Mouse (Mus musculus): ENCODE data around the gene Extl1. TPM values are rescaled to one million over a fixed set of nuclear protein-coding genes. Genes with fewer than 3 reads are reported as not detected.

Extl1 gene
- polyA plus RNA-seq, 1 experiment = 13.0 TPM

GRCm38 (mm10) chr4:134365280-134365679, 18.4 kb downstream of the Extl1 start:
- no peak overlapping the region for H3K27ac ChIP-seq (ENCODE audit: insufficient read depth, low read length)
- H3K27me3 ChIP-seq (ENCODE audit: control insufficient read depth, insufficient read depth, low read length) = no peaks in the 10 kb centered on the region
- no peak overlapping the region for H3K4me3 ChIP-seq (replicated peaks; ENCODE audit: insufficient read depth, low read depth, low read length)
- TF ChIP-seq CTCF (IDR thresholded peaks at IDR 0.05; ENCODE audit: borderline replicate concordance, insufficient read depth, low read depth, low read length) (no peak), POLR2A (IDR thresholded peaks at IDR 0.05; ENCODE audit: borderline replicate concordance, insufficient read depth, low read length) (no peak)
- 41% methylated on average over 5 of the region's 5 CpGs for WGBS
- no peaks in the 10 kb centered on the region for H3K4me1 ChIP-seq (ENCODE audit: control insufficient read depth, insufficient read depth, low read length)
- DNase-seq = no peak

- Histone ChIP-seq H3K4me1 (ENCODE audit: control insufficient read depth, insufficient read depth, low read length) (no peaks in the 10 kb centered on the region), H3K27ac (ENCODE audit: insufficient read depth, low read length) (no peak overlapping the region), H3K4me3 (replicated peaks; ENCODE audit: insufficient read depth, low read depth, low read length) (no peak overlapping the region), H3K27me3 (ENCODE audit: control insufficient read depth, insufficient read depth, low read length) (no peaks in the 10 kb centered on the region)
- DNase-seq = no peak
- TF ChIP-seq CTCF (IDR thresholded peaks at IDR 0.05; ENCODE audit: borderline replicate concordance, insufficient read depth, low read depth, low read length) = no peak
- no peak for TF ChIP-seq POLR2A (IDR thresholded peaks at IDR 0.05; ENCODE audit: borderline replicate concordance, insufficient read depth, low read length)
- 20% methylated on average over 9 of the region's 9 CpGs for WGBS
Measured at GRCm38 (mm10) chr4:134362586-134362985, 21.1 kb downstream of the Extl1 start.

- no peak for DNase-seq
- no peak overlapping the region for H3K4me3 ChIP-seq (replicated peaks; ENCODE audit: insufficient read depth, low read depth, low read length)
- peaks cover 5% of the 10 kb centered on the region; the same call in 1 of the 2 replicates for H3K4me1 ChIP-seq (ENCODE audit: control insufficient read depth, insufficient read depth, low read length)
- no peak overlapping the region for H3K27ac ChIP-seq (ENCODE audit: insufficient read depth, low read length)
- TF ChIP-seq POLR2A (IDR thresholded peaks at IDR 0.05; ENCODE audit: borderline replicate concordance, insufficient read depth, low read length) = no peak
- TF ChIP-seq CTCF (IDR thresholded peaks at IDR 0.05; ENCODE audit: borderline replicate concordance, insufficient read depth, low read depth, low read length) = no peak
- 34% methylated on average over 9 of the region's 9 CpGs for WGBS
- no peaks in the 10 kb centered on the region for H3K27me3 ChIP-seq (ENCODE audit: control insufficient read depth, insufficient read depth, low read length)
Measured at GRCm38 (mm10) chr4:134362124-134362523, 21.5 kb downstream of the Extl1 start.

DNA sequence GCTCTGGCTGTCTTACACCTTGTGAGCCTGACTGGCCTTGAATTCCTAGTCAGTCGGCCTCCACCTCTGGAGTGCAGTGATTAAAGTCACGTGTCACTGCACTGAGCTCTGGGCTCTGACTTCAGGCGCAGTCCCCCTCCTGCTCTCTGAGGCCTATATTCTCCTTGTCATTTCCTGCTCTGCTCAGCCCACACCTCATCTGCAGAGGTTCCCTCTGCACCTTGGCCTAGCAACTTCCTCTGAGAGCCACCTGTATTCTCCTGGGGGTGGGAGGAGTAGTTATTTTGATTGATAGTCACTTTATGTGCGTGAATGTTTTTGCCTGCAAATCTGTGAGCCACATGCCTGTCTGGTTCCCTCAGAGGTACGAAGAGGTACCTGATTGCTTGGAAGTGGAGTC, 22.4 kb downstream of the Extl1 start:
- WGBS = 70% methylated on average over 5 of the region's 5 CpGs
- Histone ChIP-seq H3K4me3 (replicated peaks; ENCODE audit: insufficient read depth, low read depth, low read length) (no peak overlapping the region), H3K4me1 (ENCODE audit: control insufficient read depth, insufficient read depth, low read length) (peaks cover 7% of the 10 kb centered on the region; the same call in 1 of the 2 replicates), H3K27ac (ENCODE audit: insufficient read depth, low read length) (no peak overlapping the region), H3K27me3 (ENCODE audit: control insufficient read depth, insufficient read depth, low read length) (no peaks in the 10 kb centered on the region)
- no peak for DNase-seq
- no peak for TF ChIP-seq CTCF (IDR thresholded peaks at IDR 0.05; ENCODE audit: borderline replicate concordance, insufficient read depth, low read depth, low read length)
- no peak for TF ChIP-seq POLR2A (IDR thresholded peaks at IDR 0.05; ENCODE audit: borderline replicate concordance, insufficient read depth, low read length)

DNA sequence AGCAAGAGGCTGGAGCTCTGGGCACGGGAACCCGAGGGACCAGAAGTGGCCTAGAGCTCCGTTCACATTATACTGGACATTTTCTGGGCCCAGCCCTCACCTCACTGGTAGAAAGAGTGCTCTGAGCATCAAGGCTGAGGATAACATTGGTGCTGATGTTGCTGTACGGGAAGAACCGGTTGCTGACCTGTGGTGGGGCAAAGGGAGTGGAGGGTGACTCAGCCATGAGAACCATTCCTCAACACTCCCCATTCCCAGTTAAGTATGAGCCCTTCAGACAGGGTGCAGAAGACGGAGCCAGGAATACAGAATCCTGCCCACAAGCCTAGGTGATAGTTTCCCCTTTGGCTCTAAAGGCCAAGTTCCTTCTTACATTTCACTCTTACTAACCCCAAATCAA, 24.0 kb downstream of the Extl1 start:
- H3K4me3 ChIP-seq (replicated peaks; ENCODE audit: insufficient read depth, low read depth, low read length) = no peak overlapping the region
- H3K4me1 ChIP-seq (ENCODE audit: control insufficient read depth, insufficient read depth, low read length) = peaks cover 7% of the 10 kb centered on the region; the same call in 1 of the 2 replicates
- DNase-seq = no peak
- H3K27me3 ChIP-seq (ENCODE audit: control insufficient read depth, insufficient read depth, low read length) = no peaks in the 10 kb centered on the region
- WGBS = 92% methylated on average over 6 of the region's 6 CpGs
- TF ChIP-seq POLR2A (IDR thresholded peaks at IDR 0.05; ENCODE audit: borderline replicate concordance, insufficient read depth, low read length) (no peak), CTCF (IDR thresholded peaks at IDR 0.05; ENCODE audit: borderline replicate concordance, insufficient read depth, low read depth, low read length) (no peak)
- H3K27ac ChIP-seq (ENCODE audit: insufficient read depth, low read length) = no peak overlapping the region

- Histone ChIP-seq H3K4me1 (ENCODE audit: control insufficient read depth, insufficient read depth, low read length) (peaks cover 7% of the 10 kb centered on the region; the same call in 1 of the 2 replicates), H3K27ac (ENCODE audit: insufficient read depth, low read length) (no peak overlapping the region), H3K4me3 (replicated peaks; ENCODE audit: insufficient read depth, low read depth, low read length) (peak overlapping the region; percentile 43), H3K27me3 (ENCODE audit: control insufficient read depth, insufficient read depth, low read length) (no peaks in the 10 kb centered on the region)
- DNase-seq = no peak
- TF ChIP-seq CTCF (IDR thresholded peaks at IDR 0.05; ENCODE audit: borderline replicate concordance, insufficient read depth, low read depth, low read length) (no peak), POLR2A (IDR thresholded peaks at IDR 0.05; ENCODE audit: borderline replicate concordance, insufficient read depth, low read length) (no peak)
- 45% methylated on average over 17 of the region's 17 CpGs for WGBS
Measured at GRCm38 (mm10) chr4:134357461-134357771, 26.2 kb downstream of the Extl1 start.

- Histone ChIP-seq H3K4me1 (ENCODE audit: control insufficient read depth, insufficient read depth, low read length) (peaks cover 7% of the 10 kb centered on the region; the same call in 1 of the 2 replicates), H3K27ac (ENCODE audit: insufficient read depth, low read length) (no peak overlapping the region), H3K4me3 (replicated peaks; ENCODE audit: insufficient read depth, low read depth, low read length) (peak overlapping the region; percentile 43), H3K27me3 (ENCODE audit: control insufficient read depth, insufficient read depth, low read length) (no peaks in the 10 kb centered on the region)
- peak; percentile 70 to 81 for DNase-seq
- WGBS = 13% methylated on average over 22 of the region's 22 CpGs
- TF ChIP-seq POLR2A (IDR thresholded peaks at IDR 0.05; ENCODE audit: borderline replicate concordance, insufficient read depth, low read length) (no peak), CTCF (IDR thresholded peaks at IDR 0.05; ENCODE audit: borderline replicate concordance, insufficient read depth, low read depth, low read length) (peak; percentile 93)
Measured at GRCm38 (mm10) chr4:134356591-134357460, 26.8 kb downstream of the Extl1 start.
